Mouse (Mus musculus): Measurements from ENCODE around the gene Zdhhc4. TPM values are rescaled to one million over a fixed set of nuclear protein-coding genes. Genes with fewer than 3 reads are reported as not detected.

Gene Zdhhc4
- total RNA-seq, 2 experiments from 2014 or later = 41.8 to 42.3 TPM

DNA sequence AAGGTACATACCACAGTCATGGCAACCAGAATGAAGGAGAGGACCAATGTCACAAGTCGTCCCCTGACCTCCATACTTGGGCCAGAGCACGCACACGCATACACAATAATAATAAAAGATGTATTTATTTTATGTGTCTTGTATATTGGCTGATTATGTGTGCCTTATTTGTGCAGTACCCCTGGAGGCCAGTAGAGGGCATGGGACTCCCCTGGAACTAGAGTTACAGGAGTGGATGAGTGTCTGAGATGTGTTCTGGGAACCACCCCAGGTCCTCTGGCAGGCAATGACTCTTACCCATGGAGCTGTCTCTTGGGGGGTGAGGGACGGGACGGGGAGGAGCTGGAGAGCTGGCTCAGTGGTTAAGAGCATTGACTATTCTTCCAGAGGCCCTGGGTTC, 30.9 kb upstream of the Zdhhc4 start:
- DNase-seq (ENCODE audit: extremely low spot score in 1 of 2, low spot score in 2 of 2) = no peak
- intact Hi-C loops (cut with DNase I) = no loop called here
- Histone ChIP-seq H3K27ac (no peak overlapping the region), H3K4me3 (no peak overlapping the region)
- peak; percentile 40 for TF ChIP-seq CTCF (IDR thresholded peaks at IDR 0.05)

- TF ChIP-seq CTCF (IDR thresholded peaks at IDR 0.05) = peak; percentile 24
- DNase-seq (ENCODE audit: extremely low spot score in 1 of 2, low spot score in 2 of 2) = no peak
- intact Hi-C loops (cut with DNase I) = no loop called here
- Histone ChIP-seq H3K4me3 (no peak overlapping the region), H3K27ac (no peak overlapping the region)
Measured at GRCm38 (mm10) chr5:143359263-143359662, 30.2 kb upstream of the Zdhhc4 start.

- TF ChIP-seq CTCF (IDR thresholded peaks at IDR 0.05) = no peak
- no peak for DNase-seq (ENCODE audit: extremely low spot score in 1 of 2, low spot score in 2 of 2)
- H3K4me3 ChIP-seq = no peak overlapping the region
- intact Hi-C loops (cut with DNase I) = no loop called here
- no peak overlapping the region for H3K27ac ChIP-seq
Measured at GRCm38 (mm10) chr5:143357564-143357963, 28.5 kb upstream of the Zdhhc4 start.

- TF ChIP-seq CTCF (IDR thresholded peaks at IDR 0.05) = no peak
- Histone ChIP-seq H3K4me3 (no peak within 1 kb of the TSS), H3K27ac (no peak within 1 kb of the TSS)
- intact Hi-C loops (cut with DNase I) = no loop called here
- DNase-seq (ENCODE audit: extremely low spot score in 1 of 2, low spot score in 2 of 2) = no peak
Measured at GRCm38 (mm10) chr5:143356686-143357388, 27.8 kb upstream of the Zdhhc4 start, which contains the start of gene Grid2ip. Gene Grid2ip (plus strand): TSS chr5:143357338.

DNA sequence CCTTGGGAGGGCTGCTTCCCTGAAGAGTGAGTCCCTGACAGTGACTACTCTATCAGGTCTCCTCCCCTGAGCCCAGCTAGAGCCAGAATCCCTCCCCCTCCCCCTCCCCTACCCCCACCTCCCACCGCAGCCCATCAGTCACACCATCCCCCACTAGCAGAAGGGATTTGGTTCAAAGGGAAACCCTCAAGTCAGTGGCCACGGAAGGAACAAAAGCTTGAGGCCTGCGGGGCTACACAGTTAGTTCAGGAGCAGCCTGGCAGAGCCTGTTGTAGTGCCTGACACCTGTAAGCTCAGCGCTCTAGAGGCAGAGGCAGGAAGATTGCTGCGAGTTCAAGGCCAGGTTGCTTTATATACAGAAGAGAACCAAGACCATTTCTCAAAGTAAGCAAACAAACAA, 27.0 kb upstream of the Zdhhc4 start:
- TF ChIP-seq CTCF (IDR thresholded peaks at IDR 0.05) = no peak
- H3K27ac ChIP-seq = no peak overlapping the region
- no peak for DNase-seq (ENCODE audit: extremely low spot score in 1 of 2, low spot score in 2 of 2)
- intact Hi-C loops (cut with DNase I) = no loop called here
- H3K4me3 ChIP-seq = no peak overlapping the region

DNA sequence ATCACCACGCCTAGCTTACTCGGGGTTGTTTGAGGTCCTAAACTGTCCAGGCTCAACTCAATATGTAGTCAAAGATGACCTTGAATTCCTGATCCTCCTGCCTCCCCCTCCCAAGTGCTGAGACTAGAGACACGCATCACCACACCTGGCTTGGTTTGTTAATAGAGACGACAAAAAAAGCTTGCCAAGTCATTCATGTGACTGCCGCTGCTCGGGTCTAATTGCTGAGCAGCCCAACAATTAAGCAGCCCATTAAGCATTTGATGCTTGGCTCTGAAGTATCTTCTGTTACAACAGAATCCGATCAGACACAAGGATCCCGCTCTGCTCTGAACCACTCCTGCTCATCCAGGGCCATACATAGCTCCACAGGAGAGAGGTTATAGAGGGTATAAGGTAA, 17.3 kb upstream of the Zdhhc4 start:
- TF ChIP-seq CTCF (IDR thresholded peaks at IDR 0.05) = no peak
- no peak overlapping the region for H3K27ac ChIP-seq
- intact Hi-C loops (cut with DNase I) = no loop called here
- DNase-seq (ENCODE audit: extremely low spot score in 1 of 2, low spot score in 2 of 2) = no peak
- H3K4me3 ChIP-seq = no peak overlapping the region

DNA sequence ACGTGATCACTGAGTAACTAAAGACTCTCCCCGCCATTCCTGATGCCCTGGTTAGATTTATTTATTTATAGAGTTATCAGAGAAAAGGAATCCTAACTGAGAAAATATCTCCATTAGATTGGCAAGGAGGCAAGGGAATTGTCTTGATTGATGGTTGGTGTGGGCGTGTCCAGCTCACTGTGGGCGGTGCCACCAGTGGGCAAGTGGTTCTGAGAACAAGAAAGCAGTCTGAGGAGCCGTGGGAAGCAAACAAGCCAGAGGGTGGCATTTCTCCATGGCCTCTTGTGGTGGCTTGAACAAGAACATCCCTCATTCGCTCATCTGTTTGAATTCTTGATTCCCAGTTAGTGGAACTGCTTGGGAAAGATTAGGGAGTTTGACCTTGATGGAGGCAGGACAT, 10.5 kb upstream of the Zdhhc4 start:
- TF ChIP-seq CTCF (IDR thresholded peaks at IDR 0.05) = no peak
- no peak overlapping the region for H3K4me3 ChIP-seq
- H3K27ac ChIP-seq = no peak overlapping the region
- DNase-seq (ENCODE audit: extremely low spot score in 1 of 2, low spot score in 2 of 2) = no peak
- intact Hi-C loops (cut with DNase I) = no loop called here

DNA sequence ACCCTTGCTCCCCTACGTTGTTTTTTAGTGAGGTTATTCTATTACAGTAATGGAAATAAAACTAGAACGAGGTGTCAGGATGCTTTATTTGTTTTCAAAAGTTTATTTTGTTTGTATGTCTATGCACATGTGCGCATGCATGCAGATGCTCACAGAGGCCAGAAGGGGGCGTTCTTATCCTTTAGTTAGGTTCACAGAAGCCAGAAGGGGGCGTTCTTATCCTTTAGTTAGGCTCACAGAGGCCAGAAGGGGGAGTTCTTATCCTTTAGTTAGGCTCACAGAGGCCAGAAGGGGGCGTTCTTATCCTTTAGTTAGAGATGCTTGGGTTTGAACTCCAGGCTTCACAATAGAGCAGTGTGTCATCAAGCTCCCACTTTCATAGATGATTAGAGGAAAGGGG, 7.5 kb upstream of the Zdhhc4 start:
- no peak for DNase-seq (ENCODE audit: extremely low spot score in 1 of 2, low spot score in 2 of 2)
- TF ChIP-seq CTCF (IDR thresholded peaks at IDR 0.05) = peak; percentile 14
- Histone ChIP-seq H3K4me3 (no peak overlapping the region), H3K27ac (no peak overlapping the region)
- intact Hi-C loops (cut with DNase I) = no loop called here

DNA sequence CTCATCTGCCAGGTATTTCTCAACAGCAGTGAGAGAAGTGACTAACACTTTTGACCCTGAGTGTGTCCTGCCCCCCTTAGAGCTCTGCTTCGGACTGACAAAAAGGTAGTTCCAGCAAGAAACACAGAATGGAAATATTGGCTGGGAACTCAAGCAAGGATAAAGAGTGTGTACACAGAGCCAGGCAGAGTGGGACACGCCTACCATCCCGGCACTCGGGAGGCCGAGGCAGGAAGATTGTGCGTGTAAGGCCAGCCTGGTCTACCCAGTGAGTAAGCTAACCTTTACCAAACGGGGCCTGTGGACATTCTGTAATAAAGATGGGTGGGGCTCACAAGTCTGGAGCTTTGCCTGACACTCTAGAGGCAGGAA, 6.0 kb upstream of the Zdhhc4 start:
- Histone ChIP-seq H3K27ac (no peak overlapping the region), H3K4me3 (no peak overlapping the region)
- no peak for DNase-seq (ENCODE audit: extremely low spot score in 1 of 2, low spot score in 2 of 2)
- TF ChIP-seq CTCF (IDR thresholded peaks at IDR 0.05) = no peak
- intact Hi-C loops (cut with DNase I) = no loop called here

GRCm38 (mm10) chr5:143334418-143335088, 5.5 kb upstream of the Zdhhc4 start:
- no peak for DNase-seq (ENCODE audit: extremely low spot score in 1 of 2, low spot score in 2 of 2)
- intact Hi-C loops (cut with DNase I) = loop anchor here (5.0 kb wide), 1 partner anchor 88 kb away; no protein-coding TSS in a partner anchor
- Histone ChIP-seq H3K4me3 (no peak overlapping the region), H3K27ac (no peak overlapping the region)
- TF ChIP-seq CTCF (IDR thresholded peaks at IDR 0.05) = no peak

GRCm38 (mm10) chr5:143333872-143334271, 4.8 kb upstream of the Zdhhc4 start:
- no peak overlapping the region for H3K4me3 ChIP-seq
- intact Hi-C loops (cut with DNase I) = loop anchor here (5.0 kb wide), 1 partner anchor 88 kb away; no protein-coding TSS in a partner anchor
- TF ChIP-seq CTCF (IDR thresholded peaks at IDR 0.05) = peak; percentile 78

GRCm38 (mm10) chr5:143317288-143317610, 11.8 kb downstream of the Zdhhc4 start:
- TF ChIP-seq CTCF (IDR thresholded peaks at IDR 0.05) = no peak
- Histone ChIP-seq H3K27ac (no peak overlapping the region), H3K4me3 (no peak overlapping the region)
- DNase-seq (ENCODE audit: extremely low spot score in 1 of 2, low spot score in 2 of 2) = no peak
- intact Hi-C loops (cut with DNase I) = no loop called here

More at GRCm38 (mm10) chr5:143333872-143334271, 4.8 kb upstream of the Zdhhc4 start:
- DNase-seq (ENCODE audit: extremely low spot score in 1 of 2, low spot score in 2 of 2) = peak; percentile 78 to 83
- H3K27ac ChIP-seq = no peak overlapping the region
